Mouse (Mus musculus) adipocyte (in vitro differentiated cells): ENCODE data around the gene Shpk.

Source experiments
- DNase-seq: peaks from one replicate; pipeline ENCODE4 v3.0.0-alpha.2; 2016; ENCODE audit warnings: low spot score

Gene Shpk

DNA sequence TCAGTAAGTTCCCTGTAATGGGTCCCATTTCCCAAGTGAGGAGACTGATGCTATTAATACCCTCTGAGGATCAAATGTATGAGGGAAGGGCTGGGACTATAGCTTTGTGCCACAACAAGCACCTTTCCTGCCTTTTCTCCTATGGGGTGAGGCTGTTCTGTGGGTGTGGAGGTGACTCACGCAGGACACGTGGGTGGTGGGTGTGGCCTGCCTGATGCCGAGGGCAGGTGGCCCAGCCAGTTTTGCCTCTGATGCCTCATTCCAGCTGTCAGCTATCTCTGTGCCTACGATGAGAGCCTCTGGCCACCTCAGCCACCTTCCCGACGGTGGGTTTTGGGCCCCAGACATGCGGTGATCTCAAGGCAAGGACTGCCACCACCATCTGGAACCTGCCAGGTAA lies 68.0 kb downstream of the Shpk start, which contains the start of gene Trpv3:
TSS of gene Trpv3 (plus strand) at position 122 of the 400 bp plus-strand sequence.
- DNase-seq, result no peak
